Mouse (Mus musculus): ENCODE data around the gene Fbxl12.
"Not testable (repeated sequence)": the region's sequence is repeated elsewhere in the genome, so short reads cannot be mapped to it uniquely, and the experiment has no call there.

The Fbxl12 gene

GRCm38 (mm10) chr9:20644360-20645081, at the start of gene Fbxl12:
Gene Fbxl12 (minus strand): TSS chr9:20644767.
- in situ Hi-C loops (cut with MboI), result loop anchor here (10.0 kb wide), 1 partner anchor 180 kb away; the partner anchor contains the start of gene Zfp26

DNA sequence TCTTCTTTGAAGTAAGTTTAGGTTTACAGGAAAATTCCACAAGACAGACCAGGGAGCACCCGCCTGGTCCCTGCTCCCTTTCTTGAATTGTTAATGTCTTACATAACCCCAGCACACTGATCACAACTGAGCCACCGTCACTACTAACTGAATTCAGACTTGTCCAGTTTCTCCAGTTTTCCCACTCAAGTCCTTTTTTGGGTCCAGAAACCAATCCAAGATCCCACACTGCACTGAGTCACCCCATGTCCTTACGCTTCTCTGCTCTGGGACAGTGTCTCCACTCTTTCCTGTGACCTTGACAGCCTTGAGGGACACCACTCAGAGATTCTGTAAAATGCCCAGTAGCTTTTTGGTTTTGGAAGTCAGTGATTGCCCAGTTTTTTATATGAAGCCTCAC, 48.3 kb upstream of the Fbxl12 start:
- in situ Hi-C loops (cut with MboI), result no loop called here

DNA sequence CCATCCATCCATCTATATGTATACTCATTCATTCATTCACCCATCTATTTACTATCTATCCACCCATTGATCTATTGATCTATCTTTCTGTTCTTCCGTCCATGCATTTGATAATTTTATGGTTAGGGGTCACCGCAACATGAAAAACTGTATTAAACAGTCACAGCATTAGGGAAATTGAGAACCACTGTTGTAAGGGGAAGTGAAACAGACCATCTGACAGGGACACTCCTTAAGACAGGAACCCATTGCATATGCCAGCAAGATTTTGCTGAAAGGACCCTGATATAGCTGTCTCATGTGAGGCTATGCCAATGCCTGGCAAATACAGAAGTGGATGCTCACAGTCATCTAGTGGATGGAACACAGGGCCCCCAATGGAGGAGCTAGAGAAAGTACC, 45.9 kb upstream of the Fbxl12 start:
- in situ Hi-C loops (cut with MboI), result not testable (repeated sequence)

GRCm38 (mm10) chr9:20689913-20690312, 45.3 kb upstream of the Fbxl12 start:
- in situ Hi-C loops (cut with MboI), result no loop called here

- in situ Hi-C loops (cut with MboI), result no loop called here
Observed at GRCm38 (mm10) chr9:20689403-20689802, 44.8 kb upstream of the Fbxl12 start.

DNA sequence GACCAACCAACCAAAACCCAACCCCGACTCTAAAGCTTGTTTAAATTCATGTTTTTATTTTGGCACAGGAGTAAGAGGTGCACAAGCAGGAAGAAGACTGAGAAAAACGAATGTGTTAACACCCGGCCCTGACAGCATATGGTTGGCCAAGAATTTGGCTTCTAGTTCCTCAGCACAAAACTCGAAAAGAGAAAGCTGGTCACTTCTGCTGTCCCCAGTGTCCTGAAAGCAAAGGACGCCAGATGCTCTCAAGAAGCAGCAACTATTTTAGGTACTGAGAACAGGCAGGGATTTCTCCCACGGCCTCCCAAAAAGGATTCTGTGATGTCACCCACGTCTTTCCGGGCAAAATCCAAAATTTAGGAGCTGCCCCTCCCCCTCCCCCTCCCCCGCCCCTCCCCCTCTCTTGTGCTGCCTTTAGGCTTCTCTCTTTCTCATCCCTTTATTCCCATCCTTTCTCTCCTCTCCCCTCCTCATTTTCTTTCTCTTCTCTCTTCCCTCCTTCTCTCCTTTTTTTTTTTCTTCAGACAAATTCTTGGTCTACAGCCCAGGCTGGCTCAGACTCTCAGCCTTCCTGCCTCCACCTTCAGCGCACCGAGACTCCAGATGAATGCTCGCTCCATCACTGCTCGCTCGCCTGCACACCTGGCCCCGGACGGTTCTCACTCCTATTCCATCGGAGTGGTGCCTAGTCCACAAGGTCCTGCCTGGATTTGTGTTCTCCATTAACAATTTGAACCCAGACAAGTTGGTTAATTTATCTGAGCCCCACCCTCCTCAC, 40.7 kb upstream of the Fbxl12 start:
- in situ Hi-C loops (cut with MboI), result no loop called here

GRCm38 (mm10) chr9:20682389-20682722, 37.8 kb upstream of the Fbxl12 start:
- in situ Hi-C loops (cut with MboI), result no loop called here

DNA sequence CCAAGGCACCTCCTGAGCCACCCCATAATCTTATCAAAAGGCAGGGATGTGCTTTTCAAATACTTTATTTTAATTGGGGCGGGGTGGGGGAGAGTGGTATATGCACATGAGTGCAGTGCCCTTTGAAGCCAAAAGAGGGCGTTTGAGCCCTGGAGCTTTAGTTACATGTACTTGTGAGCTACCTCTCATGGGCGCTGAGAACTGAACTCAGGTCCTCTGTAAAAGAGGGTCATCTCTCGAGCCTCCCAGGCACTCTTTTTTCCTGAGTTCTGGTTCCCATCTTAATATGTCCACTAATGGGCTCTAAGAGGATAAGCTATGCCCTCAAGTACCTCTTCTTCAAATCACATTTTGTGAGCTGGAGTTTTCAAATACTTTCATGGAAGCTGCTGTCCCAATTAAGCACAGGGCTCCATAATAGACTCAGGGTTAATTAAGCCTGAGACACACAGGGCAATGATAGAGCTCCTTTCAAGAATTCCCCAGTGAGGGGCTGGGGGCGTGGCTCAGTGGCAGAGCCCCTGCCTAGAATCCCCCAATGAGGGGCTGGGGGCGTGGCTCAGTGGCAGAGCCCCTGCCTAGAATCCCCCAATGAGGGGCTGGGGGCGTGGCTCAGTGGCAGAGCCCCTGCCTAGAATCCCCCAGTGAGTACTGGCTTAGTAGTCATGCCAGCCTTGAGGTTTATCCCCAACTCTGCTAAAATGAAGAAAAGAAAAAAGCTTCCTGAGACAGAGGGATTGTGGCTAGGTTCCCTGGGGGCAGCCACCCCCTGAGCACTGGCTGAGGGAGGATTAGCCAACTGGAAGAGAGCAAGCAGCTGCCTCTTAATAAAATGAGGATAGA, 37.2 kb upstream of the Fbxl12 start:
- in situ Hi-C loops (cut with MboI), result no loop called here

- in situ Hi-C loops (cut with MboI), result no loop called here
Observed at GRCm38 (mm10) chr9:20680378-20680958, 35.9 kb upstream of the Fbxl12 start.

GRCm38 (mm10) chr9:20677892-20678291, 33.3 kb upstream of the Fbxl12 start:
- in situ Hi-C loops (cut with MboI), result no loop called here

GRCm38 (mm10) chr9:20672047-20672446, 27.5 kb upstream of the Fbxl12 start:
- in situ Hi-C loops (cut with MboI), result no loop called here

- in situ Hi-C loops (cut with MboI), result no loop called here
Observed at GRCm38 (mm10) chr9:20668065-20668464, 23.5 kb upstream of the Fbxl12 start.

GRCm38 (mm10) chr9:20666510-20667034, 22.0 kb upstream of the Fbxl12 start:
- in situ Hi-C loops (cut with MboI), result no loop called here

DNA sequence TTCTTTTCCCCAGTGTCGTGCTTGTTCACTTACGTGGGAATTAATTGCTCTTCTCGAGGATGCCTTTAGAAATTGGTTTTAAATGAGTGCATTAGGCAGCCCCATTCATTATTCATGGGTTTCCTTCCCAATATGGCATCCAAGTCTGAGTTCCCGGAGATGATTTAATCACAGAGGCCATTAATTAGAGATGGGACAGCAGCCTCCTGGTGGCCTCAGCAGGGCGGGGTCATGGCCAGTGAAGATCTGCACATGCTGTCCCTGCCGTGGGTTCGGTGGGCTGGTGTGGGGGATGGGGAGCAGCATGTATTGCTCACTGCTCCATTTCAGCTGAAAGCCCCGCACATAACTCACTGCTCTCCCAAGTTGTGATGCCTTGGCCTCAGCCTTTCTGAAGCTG, 21.4 kb upstream of the Fbxl12 start:
- in situ Hi-C loops (cut with MboI), result no loop called here

DNA sequence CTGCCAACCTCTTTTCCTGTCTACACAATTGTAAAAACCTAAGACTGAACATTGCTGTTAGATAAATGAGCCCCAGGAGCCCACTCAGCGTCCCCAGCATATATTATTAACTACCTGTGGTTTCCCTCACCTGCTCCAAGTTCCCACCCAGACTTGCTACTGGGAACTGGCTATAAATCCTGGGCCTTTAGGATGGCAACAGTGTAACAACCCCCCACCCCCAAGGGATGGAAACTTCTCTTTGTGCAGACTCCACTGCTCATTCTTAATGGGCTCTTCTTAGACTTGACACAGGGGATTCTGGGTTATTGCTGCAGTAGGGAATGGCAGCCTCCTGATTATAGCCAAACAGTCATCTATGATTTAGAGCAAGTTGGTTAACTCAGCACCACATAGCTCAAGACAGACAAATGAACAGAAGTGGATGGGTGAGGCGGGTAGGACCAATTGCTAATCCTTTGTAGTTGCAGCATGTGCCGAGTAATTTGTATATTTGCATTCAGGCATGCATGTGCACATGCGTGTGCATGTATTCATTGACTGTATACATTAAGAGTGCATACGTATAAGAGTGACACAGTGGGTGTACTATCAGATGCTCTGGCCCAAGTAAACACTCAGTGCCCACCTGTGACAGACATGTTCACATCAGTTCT, 20.5 kb upstream of the Fbxl12 start:
- in situ Hi-C loops (cut with MboI), result no loop called here

DNA sequence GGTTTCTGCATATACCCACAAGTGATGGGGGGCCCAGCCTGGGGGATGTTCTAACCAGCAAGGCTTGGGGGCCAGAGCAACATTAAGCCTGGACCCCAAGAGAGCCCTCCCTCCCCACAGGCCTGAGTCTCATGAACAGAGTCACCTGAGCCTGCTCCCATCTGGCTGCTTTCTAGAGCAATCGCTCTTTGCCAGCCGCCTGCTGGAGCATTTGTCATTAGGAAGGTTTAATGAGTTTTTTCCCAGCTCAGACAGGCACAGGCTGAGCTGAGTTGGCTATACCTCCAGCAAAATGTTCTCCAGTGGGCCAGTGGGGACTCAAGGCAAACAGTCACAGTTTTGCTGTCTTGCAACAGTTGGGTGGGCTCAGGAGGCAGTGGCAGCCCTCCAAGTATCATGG, 19.8 kb upstream of the Fbxl12 start:
- in situ Hi-C loops (cut with MboI), result no loop called here

GRCm38 (mm10) chr9:20663956-20664355, 19.4 kb upstream of the Fbxl12 start:
- in situ Hi-C loops (cut with MboI), result no loop called here

DNA sequence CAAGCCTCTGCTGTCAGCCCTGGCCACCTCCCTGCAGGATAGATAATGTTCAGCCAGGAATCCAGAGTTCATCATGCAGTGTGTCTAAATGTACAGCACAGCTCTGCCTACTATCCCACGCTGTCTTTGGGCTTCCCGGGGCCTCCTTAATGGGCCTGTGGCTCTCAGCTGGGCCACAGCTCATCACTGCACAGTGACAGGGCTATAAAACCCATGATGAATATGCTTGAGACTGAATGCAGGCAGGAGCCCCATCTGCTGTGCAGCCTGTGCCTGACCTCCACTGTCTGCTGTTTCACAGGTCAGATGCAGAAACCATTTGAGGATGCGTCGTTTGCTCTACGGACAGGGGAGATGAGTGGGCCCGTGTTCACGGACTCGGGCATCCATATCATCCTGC, 18.3 kb upstream of the Fbxl12 start:
- in situ Hi-C loops (cut with MboI), result no loop called here

- in situ Hi-C loops (cut with MboI), result no loop called here
Observed at GRCm38 (mm10) chr9:20662325-20662724, 17.8 kb upstream of the Fbxl12 start.

- in situ Hi-C loops (cut with MboI), result no loop called here
Observed at GRCm38 (mm10) chr9:20657546-20657945, 13.0 kb upstream of the Fbxl12 start.

DNA sequence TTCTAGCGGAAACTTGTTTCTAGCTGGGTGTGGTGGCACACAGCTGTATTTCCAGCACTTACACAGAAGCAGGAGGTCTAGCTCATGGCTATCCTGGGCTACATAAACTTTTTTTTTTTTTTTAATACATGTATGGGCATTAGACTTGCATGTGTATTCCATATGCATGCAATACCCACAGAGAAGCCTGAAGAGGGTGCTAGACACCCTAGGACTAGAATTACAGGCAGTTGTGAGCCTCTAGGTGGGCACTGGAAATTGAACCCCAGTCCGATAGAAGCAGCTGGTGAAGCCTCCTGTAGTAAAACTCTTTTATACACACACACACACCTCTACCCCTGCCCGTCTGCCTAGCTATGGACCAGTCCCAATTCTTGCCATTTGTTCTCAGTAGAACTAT, 9.3 kb upstream of the Fbxl12 start:
- in situ Hi-C loops (cut with MboI), result no loop called here

All from mature B cell (primary cell).